Mouse (Mus musculus) forebrain, embryonic 13.5 days (tissue): ENCODE data around the gene Natd1. TPM values are rescaled to one million over a fixed set of nuclear protein-coding genes. Genes with fewer than 3 reads are reported as not detected.
"Not testable (repeated sequence)": the region's sequence is repeated elsewhere in the genome, so short reads cannot be mapped to it uniquely, and the experiment has no call there.

Experiments
- ATAC-seq: fragments of 200-750 bp; cut with Nextera tagmentation; 2 replicates; pipeline ENCODE4 v1.8.0; 2017
- H3K27ac ChIP-seq: fragments of 300-500 bp; sonication (generic); 2 replicates; pipeline ENCODE4 v1.5.1; 2015; ENCODE audit warnings: inconsistent platforms, mild to moderate bottlenecking, moderate library complexity
- H3K27me3 ChIP-seq: fragments of 300-500 bp; sonication (generic); 2 replicates; pipeline ENCODE4 v1.6.1; 2015; ENCODE audit warnings: mild to moderate bottlenecking, inconsistent platforms
- H3K36me3 ChIP-seq: fragments of 300-500 bp; sonication (generic); 2 replicates; pipeline ENCODE4 v1.6.1; 2015; ENCODE audit warnings: mild to moderate bottlenecking, inconsistent platforms; ENCODE audit not compliant: poor library complexity, severe bottlenecking
- H3K4me1 ChIP-seq: fragments of 300-500 bp; sonication (generic); 2 replicates; pipeline ENCODE4 v1.6.1; 2015; ENCODE audit warnings: inconsistent platforms
- H3K4me2 ChIP-seq: fragments of 300-500 bp; sonication (generic); 2 replicates; pipeline ENCODE4 v1.6.1; 2015; ENCODE audit warnings: inconsistent platforms, mild to moderate bottlenecking, moderate library complexity
- H3K4me3 ChIP-seq: fragments of 300-500 bp; sonication (generic); 2 replicates; pipeline ENCODE4 v1.5.1; 2015; ENCODE audit warnings: mild to moderate bottlenecking, inconsistent platforms
- H3K9ac ChIP-seq: fragments of 300-500 bp; sonication (generic); 2 replicates; pipeline ENCODE4 v1.6.1; 2015; ENCODE audit warnings: mild to moderate bottlenecking, inconsistent platforms
- H3K9me3 ChIP-seq: fragments of 300-500 bp; sonication (generic); replicated peaks from 2 replicates; pipeline ENCODE4 v1.6.1; 2016; ENCODE audit warnings: inconsistent platforms
- WGBS: fragments of 180-500 bp; shearing (Covaris S2); methylation state at CpG from one replicate; pipeline ENCODE4 v1.1.7; 2015; 5-methylcytosine and 5-hydroxymethylcytosine counted together
- polyA plus RNA-seq: library from polyadenylated mRNA; unstranded; fragments of >200 nt; fragmentation: Nextera tagmentation; extraction: Ambion mirVana; gene quantifications from 2 replicates; pipeline ENCODE4 v1.2.1, GENCODE M21; 2015

Gene Natd1
- polyA plus RNA-seq, 1 experiment from 2014 or later: 33.7 TPM

DNA sequence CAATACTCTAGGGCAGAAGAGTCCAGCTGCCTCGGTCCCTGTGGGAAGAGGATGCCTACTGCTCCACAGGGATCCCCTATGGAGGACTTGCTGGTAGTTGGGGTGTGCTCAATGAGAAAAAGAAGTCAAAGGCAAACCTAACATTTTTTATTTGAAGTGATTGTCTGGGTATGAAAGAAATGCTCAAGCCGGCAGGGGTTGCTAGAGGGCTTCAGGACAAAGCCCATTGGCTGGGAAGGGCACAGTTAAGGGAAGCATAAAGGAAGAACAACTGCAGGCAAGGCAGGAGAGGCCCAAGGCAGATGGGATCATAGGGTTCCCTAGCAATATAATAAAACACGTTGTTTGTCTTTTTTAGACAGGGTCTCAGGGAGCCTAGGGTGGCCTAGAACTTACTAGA lies 6.5 kb downstream of the Natd1 start:
- Histone ChIP-seq H3K9me3 (no peaks in the 10 kb centered on the region), H3K4me3 (no peak overlapping the region), H3K4me2 (no peak overlapping the region), H3K27me3 (no peaks in the 10 kb centered on the region), H3K27ac (no peak overlapping the region), H3K4me1 (peaks cover 17% of the 10 kb centered on the region), H3K9ac (no peak overlapping the region), H3K36me3 (peaks cover 39% of the 10 kb centered on the region)
- WGBS: 56% methylated on average over 3 of the region's 3 CpGs
- no peak for ATAC-seq

DNA sequence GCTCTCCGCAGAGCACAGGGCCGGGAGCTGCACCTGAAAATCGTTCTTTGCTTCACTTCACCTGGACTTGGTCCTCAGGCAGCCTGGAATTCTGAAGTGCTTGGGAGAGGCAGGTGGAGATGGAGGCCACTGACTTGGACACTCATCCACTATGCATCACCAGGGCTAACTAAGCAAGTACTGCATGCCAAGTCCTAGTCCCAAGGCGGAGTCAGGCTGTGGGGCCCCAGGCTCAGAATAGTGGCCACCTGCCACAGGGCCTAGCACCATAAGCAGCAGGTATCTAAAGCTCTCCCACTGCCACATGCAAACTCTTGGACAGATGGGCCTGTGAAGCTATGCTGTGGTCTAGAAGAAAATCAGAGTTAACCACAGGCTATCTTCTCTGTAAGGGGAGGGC lies 8.1 kb downstream of the Natd1 start:
- H3K36me3 ChIP-seq: peaks cover 41% of the 10 kb centered on the region
- no peak for ATAC-seq
- peaks cover 1% of the 10 kb centered on the region for H3K4me1 ChIP-seq
- no peak overlapping the region for H3K27ac ChIP-seq
- no peaks in the 10 kb centered on the region for H3K9me3 ChIP-seq
- H3K4me2 ChIP-seq: no peak overlapping the region
- no peak overlapping the region for H3K4me3 ChIP-seq
- WGBS: 93% methylated on average over 4 of the region's 4 CpGs
- H3K9ac ChIP-seq: no peak overlapping the region
- no peaks in the 10 kb centered on the region for H3K27me3 ChIP-seq

DNA sequence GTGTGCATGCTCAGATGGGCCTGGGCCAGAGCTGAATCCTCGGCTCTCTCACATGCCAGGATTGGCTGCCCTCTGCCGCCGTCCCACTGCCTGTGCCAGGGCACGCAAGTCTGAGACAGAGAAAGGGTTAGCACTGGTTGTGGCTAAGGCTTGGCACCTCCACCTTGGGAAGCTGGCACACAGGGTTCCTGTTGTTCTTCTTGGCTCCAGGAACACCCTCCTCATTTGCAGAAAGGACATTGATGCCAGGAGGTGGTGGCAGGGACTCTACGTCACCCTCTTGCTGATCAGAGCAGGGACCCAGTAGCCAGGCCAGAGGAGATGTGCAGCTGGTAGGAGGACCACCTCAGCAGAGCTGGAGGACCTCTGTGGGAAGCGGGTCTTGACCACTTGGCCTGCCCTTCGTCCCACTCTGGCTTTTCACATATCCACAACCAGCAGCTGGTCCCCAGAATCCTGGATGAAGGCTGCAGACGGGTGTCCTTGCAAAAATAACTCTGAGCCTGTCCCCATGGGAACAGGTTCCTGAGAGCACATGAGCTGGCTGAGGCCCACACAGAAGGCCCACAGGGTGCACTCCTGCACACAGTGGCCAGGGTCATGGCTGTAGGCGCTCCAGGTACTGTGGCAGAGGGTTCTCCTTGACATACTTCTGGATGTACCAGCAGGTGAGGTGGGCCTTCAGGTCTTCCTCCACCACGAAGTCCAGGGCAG lies 9.0 kb downstream of the Natd1 start:
- no peak overlapping the region for H3K4me3 ChIP-seq
- H3K9ac ChIP-seq: no peak overlapping the region
- peaks cover 41% of the 10 kb centered on the region for H3K36me3 ChIP-seq
- H3K4me1 ChIP-seq: no peaks in the 10 kb centered on the region
- WGBS: 92% methylated on average over 10 of the region's 10 CpGs
- H3K9me3 ChIP-seq: no peaks in the 10 kb centered on the region
- H3K27ac ChIP-seq: no peak overlapping the region
- no peaks in the 10 kb centered on the region for H3K27me3 ChIP-seq
- ATAC-seq: no peak
- no peak overlapping the region for H3K4me2 ChIP-seq

DNA sequence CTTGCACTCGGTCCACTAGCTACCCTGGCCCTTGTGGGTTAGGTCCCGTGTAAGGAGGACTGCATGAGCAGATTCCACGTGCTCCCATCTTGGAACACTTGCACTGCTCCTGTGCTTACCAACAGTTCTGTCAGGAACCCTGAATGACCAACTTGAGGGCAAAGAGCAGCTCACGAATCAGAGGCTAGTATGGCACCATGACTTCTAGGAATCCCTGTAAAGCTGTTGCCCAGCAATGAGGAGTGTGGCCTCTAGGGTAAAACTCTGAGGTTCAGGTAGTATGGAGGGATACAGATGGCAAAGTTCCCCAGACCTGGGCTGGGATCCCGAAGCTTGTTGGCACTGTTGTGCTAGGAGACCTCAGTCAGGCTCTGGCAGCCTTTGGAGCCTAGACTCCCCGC lies 10.9 kb downstream of the Natd1 start:
- Histone ChIP-seq H3K4me3 (no peak overlapping the region), H3K4me2 (no peak overlapping the region), H3K4me1 (no peaks in the 10 kb centered on the region), H3K9me3 (no peaks in the 10 kb centered on the region), H3K9ac (no peak overlapping the region), H3K27ac (no peak overlapping the region), H3K27me3 (no peaks in the 10 kb centered on the region), H3K36me3 (peaks cover 41% of the 10 kb centered on the region)
- 89% methylated on average over 6 of the region's 6 CpGs for WGBS
- no peak for ATAC-seq

GRCm38 (mm10) chr11:60902486-60902885 lies 12.1 kb downstream of the Natd1 start:
- H3K4me3 ChIP-seq: no peak overlapping the region
- H3K4me1 ChIP-seq: no peaks in the 10 kb centered on the region
- H3K9ac ChIP-seq: no peak overlapping the region
- H3K4me2 ChIP-seq: no peak overlapping the region
- WGBS: 87% methylated on average over 4 of the region's 4 CpGs
- H3K9me3 ChIP-seq: no peaks in the 10 kb centered on the region
- H3K27me3 ChIP-seq: no peaks in the 10 kb centered on the region
- H3K36me3 ChIP-seq: peaks cover 41% of the 10 kb centered on the region
- no peak for ATAC-seq
- H3K27ac ChIP-seq: no peak overlapping the region

- Histone ChIP-seq H3K4me2 (no peak overlapping the region), H3K9me3 (no peaks in the 10 kb centered on the region), H3K4me3 (no peak overlapping the region), H3K27me3 (no peaks in the 10 kb centered on the region), H3K36me3 (peaks cover 41% of the 10 kb centered on the region), H3K4me1 (no peaks in the 10 kb centered on the region), H3K9ac (no peak overlapping the region), H3K27ac (no peak overlapping the region)
- ATAC-seq: no peak
- WGBS: 83% methylated on average over 7 of the region's 7 CpGs
These were observed 12.5 kb downstream of the Natd1 start for GRCm38 (mm10) chr11:60902001-60902400.

GRCm38 (mm10) chr11:60895915-60896314 lies 18.6 kb downstream of the Natd1 start:
- Histone ChIP-seq H3K9me3 (no peaks in the 10 kb centered on the region), H3K4me2 (no peak overlapping the region), H3K9ac (no peak overlapping the region), H3K27ac (no peak overlapping the region), H3K27me3 (no peaks in the 10 kb centered on the region), H3K36me3 (no peaks in the 10 kb centered on the region), H3K4me1 (0 out of 2 replicates have a peak, but pooled peaks cover 4% of the 10 kb centered on the region), H3K4me3 (no peak overlapping the region)
- WGBS: 8% methylated on average over 4 of the region's 4 CpGs
- no peak for ATAC-seq

DNA sequence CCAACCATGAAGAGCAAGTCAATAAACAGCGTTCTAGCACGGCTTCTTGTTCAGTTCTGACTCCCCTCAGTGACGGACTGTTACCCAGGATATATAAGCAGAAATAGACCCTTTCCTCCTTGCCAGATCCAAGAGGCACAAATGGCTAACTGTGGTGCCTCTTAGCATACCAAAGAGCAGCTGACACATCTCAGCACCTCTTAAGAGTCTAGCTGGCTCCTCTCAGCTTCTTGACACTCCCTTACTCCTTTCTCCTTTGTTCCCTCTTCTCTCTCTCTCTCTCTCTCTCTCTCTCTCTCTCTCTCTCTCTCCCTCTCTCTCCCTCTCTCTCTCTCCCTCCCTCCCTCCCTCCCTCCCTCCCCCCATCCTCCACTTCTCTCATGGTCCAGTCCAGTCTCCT lies 23.8 kb downstream of the Natd1 start:
- no peaks in the 10 kb centered on the region for H3K27me3 ChIP-seq
- H3K9ac ChIP-seq: no peak overlapping the region
- ATAC-seq: no peak
- no peaks in the 10 kb centered on the region for H3K9me3 ChIP-seq
- H3K4me3 ChIP-seq: no peak overlapping the region
- no peaks in the 10 kb centered on the region for H3K36me3 ChIP-seq
- H3K27ac ChIP-seq: no peak overlapping the region
- 0 out of 2 replicates have a peak, but pooled peaks cover under 1% of the 10 kb centered on the region for H3K4me1 ChIP-seq
- WGBS: 73% methylated on average over 3 of the region's 3 CpGs
- no peak overlapping the region for H3K4me2 ChIP-seq

GRCm38 (mm10) chr11:60890286-60890685 lies 24.3 kb downstream of the Natd1 start:
- Histone ChIP-seq H3K4me3 (no peak overlapping the region), H3K4me2 (no peak overlapping the region), H3K4me1 (no peaks in the 10 kb centered on the region), H3K36me3 (no peaks in the 10 kb centered on the region), H3K27ac (no peak overlapping the region), H3K9ac (no peak overlapping the region), H3K9me3 (no peaks in the 10 kb centered on the region), H3K27me3 (no peaks in the 10 kb centered on the region)
- 74% methylated on average over 6 of the region's 6 CpGs for WGBS
- ATAC-seq: no peak

- Histone ChIP-seq H3K27ac (no peak overlapping the region), H3K9ac (no peak overlapping the region)
- 58% methylated on average over 2 of the region's 2 CpGs for WGBS
These were observed 24.7 kb downstream of the Natd1 start for GRCm38 (mm10) chr11:60889861-60890260.

GRCm38 (mm10) chr11:60886986-60887385 lies 27.6 kb downstream of the Natd1 start:
- not testable (repeated sequence) for H3K27me3 ChIP-seq, H3K9me3 ChIP-seq, H3K36me3 ChIP-seq, H3K9ac ChIP-seq, H3K27ac ChIP-seq, H3K4me2 ChIP-seq, H3K4me3 ChIP-seq, ATAC-seq, H3K4me1 ChIP-seq
- WGBS: 80% methylated on average over 3 of the region's 3 CpGs

More at GRCm38 (mm10) chr11:60889861-60890260, 24.7 kb downstream of the Natd1 start:
- Histone ChIP-seq H3K4me1 (no peaks in the 10 kb centered on the region), H3K27me3 (no peaks in the 10 kb centered on the region), H3K4me2 (no peak overlapping the region), H3K36me3 (no peaks in the 10 kb centered on the region), H3K9me3 (no peaks in the 10 kb centered on the region), H3K4me3 (no peak overlapping the region)
- ATAC-seq: no peak

- Histone ChIP-seq H3K9ac (no peak overlapping the region), H3K27me3 (no peaks in the 10 kb centered on the region), H3K4me2 (no peak overlapping the region), H3K9me3 (no peaks in the 10 kb centered on the region), H3K27ac (no peak overlapping the region), H3K36me3 (no peaks in the 10 kb centered on the region), H3K4me1 (peaks cover 18% of the 10 kb centered on the region), H3K4me3 (no peak overlapping the region)
- 78% methylated on average over 3 of the region's 3 CpGs for WGBS
- ATAC-seq: no peak
These were observed 32.2 kb downstream of the Natd1 start for GRCm38 (mm10) chr11:60882386-60882785.

DNA sequence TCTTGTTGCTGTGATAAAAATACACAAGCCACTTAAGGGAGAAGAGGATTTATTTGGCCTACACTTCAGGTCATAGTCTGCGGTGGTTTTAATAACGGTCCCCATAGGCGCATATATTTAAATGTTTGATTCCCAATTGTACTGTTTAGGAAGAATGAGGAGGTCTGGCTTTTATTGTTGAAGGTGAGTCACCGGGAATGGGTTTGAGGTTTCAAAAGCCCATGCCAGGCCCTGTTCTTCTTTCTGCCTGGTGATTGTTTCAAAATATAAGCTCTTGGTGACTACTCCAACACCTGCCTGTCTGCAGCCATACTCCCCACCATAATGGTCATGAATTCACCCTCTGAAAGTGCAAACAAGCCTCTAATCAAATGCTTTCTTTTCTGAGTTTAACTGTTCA lies 34.0 kb downstream of the Natd1 start:
- Histone ChIP-seq H3K27me3 (no peaks in the 10 kb centered on the region), H3K4me1 (peaks cover 36% of the 10 kb centered on the region), H3K27ac (no peak overlapping the region), H3K36me3 (no peaks in the 10 kb centered on the region), H3K9ac (no peak overlapping the region), H3K4me3 (no peak overlapping the region), H3K9me3 (no peaks in the 10 kb centered on the region), H3K4me2 (no peak overlapping the region)
- ATAC-seq: no peak
- WGBS: 92% methylated on average over 4 of the region's 4 CpGs
